Mouse (Mus musculus) kidney, adult 18-20 months (tissue): ENCODE data around the gene Fbln1.
A peak's percentile ranks its signal among the peaks of the same experiment; 100 is the strongest.
"Not testable (repeated sequence)": the region's sequence is repeated elsewhere in the genome, so short reads cannot be mapped to it uniquely, and the experiment has no call there.

ENCODE experiments used
- DNase-seq: peaks from one replicate; pipeline ENCODE4 v3.0.0; 2021

Fbln1 gene

GRCm38 (mm10) chr15:85298167-85298781 lies 92.5 kb downstream of the Fbln1 start:
- DNase-seq: no peak

GRCm38 (mm10) chr15:85298946-85299345 lies 93.2 kb downstream of the Fbln1 start:
- no peak for DNase-seq

DNA sequence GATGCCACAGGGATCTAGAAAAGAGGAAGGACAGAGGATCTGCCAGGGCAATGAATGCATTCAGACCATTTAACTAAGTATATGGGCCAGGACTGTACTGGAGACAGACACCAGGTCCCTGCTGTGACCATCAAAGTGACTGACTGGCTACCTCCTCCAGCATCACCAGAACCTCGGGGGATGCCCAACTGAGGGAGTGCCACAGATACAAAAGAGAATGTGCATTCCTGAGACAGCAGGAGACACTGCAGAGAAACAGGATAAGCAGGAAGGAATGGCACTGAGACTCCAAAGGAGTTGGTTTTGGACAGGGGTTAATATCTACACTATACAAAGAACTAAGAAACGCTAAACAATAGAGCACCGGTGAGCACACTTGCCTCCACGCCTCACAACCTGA lies 97.5 kb downstream of the Fbln1 start:
- DNase-seq: no peak

DNA sequence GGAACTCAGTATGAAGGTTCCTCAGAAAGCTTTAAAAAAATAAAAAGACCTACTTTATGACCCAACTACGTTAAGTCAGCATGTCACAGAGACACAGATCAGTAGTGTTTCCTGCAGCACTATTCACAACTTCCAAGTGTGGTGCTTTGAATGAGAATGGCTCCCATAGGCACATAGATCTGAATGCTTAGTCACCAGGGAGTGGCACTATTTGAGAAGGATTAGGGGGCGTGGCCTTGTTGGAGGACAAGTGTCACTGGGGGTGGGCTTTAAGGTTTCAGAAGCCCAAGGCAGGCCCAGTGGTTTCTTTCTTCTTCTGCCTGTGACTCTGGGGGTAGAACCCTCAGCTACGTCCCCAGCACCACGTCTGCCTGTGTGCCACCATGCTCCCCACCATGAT lies 98.2 kb downstream of the Fbln1 start:
- no peak for DNase-seq

DNA sequence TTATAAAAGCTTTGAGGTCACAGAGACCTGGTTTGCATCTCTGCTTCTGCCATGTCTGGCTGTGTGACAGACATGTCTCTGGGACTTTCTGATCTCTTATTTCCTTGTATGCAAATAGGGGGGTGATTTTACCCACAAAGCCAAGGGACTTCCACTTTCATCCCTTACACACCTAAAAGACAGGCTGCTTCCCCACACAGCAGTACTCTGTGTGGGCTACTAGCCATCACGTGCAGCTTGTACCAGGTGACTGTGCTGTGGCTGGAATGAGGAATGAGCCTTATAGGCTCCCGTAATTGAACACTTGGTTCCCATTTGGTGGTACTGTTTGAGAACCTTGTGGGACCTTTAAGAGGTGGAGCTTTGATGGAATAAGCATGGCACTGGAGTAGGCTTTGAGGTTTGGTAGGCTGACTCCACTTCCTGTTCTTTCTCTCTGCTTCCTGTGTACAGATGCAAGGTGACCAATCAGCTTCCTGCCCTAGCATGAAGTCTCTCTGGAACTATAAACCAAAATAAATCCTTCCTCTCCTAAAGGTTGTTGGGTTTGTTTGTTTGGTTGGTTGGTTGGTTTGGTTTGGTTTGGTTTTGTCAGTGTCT lies 101.4 kb downstream of the Fbln1 start:
- no peak for DNase-seq

- DNase-seq: no peak
Observed at GRCm38 (mm10) chr15:85311058-85311657, 105.4 kb downstream of the Fbln1 start.

DNA sequence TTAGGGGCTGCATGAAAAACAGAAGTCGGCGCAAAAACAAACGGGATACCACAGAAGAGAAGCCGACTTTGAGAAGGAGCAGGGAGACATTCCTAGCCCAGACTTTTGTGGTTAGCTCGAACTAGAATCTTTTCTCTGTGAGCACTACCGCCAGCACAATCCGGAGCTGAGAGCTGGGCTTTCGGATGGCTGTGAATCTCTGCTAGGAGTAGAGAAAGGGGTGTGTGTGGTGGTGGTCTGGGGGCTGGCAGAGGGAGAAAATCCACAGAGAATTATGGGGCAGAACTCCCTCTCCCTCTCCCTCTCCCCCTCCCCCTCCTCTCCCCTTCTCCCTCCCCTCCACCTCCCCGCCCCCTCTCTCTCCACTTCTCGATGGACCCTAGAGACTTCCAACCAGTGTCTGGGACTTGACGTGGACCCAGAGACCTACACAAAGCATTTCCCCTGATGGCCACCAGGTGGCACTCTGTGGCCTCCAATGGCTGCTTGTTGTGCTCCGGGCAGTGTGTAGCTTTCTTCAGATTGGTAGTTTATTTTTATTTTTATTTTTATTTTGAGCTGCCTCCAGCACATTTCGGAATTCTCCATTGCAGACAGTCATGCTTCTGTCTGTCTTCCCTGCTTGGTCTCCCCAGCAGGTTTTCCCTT lies 109.8 kb downstream of the Fbln1 start:
- DNase-seq: peak; percentile 81

DNA sequence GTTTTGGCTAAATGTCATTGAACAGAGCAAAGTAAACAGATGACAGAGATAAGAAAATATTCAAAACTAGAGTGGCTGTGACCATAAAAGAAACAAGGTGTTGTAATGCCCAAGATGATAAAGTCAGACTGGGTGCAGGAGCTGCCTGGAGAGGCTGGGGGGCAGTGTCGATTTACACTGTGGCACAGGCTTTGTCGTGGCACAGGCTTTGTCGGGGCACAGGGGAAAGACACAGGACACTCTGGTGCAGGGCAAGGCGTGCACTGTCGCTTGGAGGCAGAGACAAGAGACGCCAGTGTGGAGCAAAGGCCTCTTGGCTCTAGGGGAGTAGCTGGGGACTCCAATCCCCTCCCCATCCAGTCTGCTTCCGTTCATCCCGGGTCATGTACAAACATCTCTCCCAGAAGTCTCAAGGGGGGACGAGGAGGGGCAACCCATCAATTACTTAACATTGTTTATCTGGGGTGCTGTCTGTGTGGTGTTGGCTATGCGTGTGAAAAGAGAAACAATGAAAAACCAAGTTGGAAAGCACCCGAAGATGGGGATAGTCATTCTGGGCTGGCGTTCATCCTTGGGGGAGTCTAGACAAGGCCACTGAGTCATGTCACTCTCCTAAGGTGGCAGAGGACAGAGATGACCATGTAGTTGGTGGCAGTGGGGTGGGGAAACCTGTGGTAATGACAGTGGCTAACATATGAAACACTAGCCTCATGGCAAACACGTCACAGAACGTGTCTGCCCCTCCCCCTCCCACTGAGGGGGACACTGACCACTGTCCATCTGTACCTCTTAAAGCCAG lies 110.8 kb downstream of the Fbln1 start:
- no peak for DNase-seq

DNA sequence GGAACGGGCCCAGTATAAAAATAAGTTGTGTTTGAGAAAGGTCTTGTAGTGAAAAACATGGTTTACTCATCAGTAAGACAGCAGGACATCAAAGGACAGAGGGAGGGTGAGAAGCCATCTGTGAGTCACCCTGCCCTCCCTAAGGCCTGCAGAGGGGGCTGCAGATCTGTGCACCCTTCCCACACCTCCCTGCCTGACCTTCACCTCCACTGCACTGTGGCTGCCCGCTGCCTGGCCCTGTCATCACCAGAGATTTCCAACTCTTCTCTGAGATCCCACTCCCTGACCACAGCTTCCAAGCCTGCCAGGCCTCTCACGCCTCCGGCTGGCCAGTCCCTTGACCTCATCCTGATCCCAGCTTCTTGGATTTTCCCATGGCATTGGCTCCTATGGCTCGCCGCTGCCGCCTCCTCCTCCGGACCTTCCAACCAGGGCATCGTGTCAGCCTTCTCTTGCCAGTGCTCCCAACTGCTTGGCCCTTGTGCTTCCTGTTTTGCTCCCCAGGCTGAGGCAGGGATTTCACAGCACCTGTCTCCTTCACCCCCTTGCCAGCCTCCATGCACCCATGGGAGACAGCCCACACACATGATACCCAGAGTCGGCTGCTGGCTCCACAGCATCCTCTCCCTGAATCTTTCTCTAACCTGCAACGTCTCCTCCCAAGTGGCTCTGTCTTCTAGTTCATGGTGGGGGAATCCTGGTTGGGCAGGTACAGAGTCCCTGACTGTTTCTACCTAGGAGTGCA lies 114.3 kb downstream of the Fbln1 start:
- DNase-seq: no peak

GRCm38 (mm10) chr15:85323214-85323613 lies 117.5 kb downstream of the Fbln1 start:
- DNase-seq: no peak

- DNase-seq: no peak
Observed at GRCm38 (mm10) chr15:85324426-85324825, 118.7 kb downstream of the Fbln1 start.

- DNase-seq: no peak
Observed at GRCm38 (mm10) chr15:85327808-85328207, 122.1 kb downstream of the Fbln1 start.

DNA sequence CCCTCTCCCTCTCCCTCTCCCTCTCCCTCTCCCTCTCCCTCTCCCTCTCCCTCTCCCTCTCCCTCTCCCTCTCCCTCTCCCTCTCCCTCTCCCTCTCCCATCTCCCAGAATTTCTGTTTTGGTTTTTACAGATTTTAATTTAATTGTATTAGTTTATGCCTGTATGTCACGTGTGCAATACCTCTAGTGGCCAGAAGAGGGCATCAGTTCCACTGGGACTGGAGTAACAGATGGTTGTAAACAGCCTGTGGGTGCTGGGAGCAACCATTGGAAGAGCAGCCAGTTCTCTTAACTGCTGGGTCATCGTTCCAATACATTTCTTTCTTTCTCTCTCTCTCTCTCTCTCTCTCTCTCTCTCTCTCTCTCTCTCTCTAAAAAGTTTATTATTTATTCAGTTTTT lies 122.7 kb downstream of the Fbln1 start:
- DNase-seq: peak; percentile 13

GRCm38 (mm10) chr15:85329096-85329495 lies 123.3 kb downstream of the Fbln1 start:
- no peak for DNase-seq

- DNase-seq: no peak
Observed at GRCm38 (mm10) chr15:85330024-85330423, 124.3 kb downstream of the Fbln1 start.

DNA sequence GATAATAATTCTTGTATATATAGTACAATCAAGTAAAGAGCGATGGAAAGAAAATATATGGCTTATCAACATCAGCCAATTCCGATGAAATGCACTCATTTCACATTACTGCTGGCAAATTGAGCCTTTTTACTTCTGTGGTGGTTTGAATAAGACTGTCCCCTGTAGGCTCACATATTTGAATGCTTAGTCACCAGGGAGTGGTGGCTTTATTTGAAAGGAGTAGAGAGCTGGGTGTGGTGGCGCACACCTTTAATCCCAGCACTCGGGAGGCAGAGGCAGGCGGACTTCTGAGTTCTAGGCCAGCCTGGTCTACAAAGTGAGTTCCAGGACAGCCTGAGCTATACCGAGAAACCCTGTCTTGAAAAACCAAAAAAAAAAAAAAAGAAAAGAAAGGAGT lies 127.8 kb downstream of the Fbln1 start:
- DNase-seq: not testable (repeated sequence)

DNA sequence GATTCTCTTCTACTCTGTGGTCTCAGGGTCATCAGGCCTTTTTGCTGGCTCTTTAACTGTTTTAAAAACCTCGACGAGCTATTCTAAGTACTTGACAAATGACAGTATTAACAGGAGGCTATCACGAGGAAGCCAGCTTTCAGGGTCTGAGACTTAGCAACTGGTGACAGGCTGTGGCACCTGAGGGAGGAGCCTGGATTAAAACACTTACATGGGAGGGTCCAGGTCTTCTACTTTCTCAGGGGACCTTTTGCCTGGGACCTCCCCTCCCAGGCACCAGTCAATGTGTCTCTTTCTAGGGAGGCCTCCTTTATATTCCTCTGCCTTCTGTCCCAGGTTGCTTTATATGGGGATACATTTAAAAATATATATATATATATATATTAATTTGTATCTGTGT lies 128.5 kb downstream of the Fbln1 start:
- no peak for DNase-seq

GRCm38 (mm10) chr15:85335671-85336300 lies 130.0 kb downstream of the Fbln1 start, which contains the start of gene Atxn10:
TSS of gene Atxn10 (plus strand) at chr15:85336245.
- DNase-seq: no peak
